Mouse (Mus musculus) heart, embryonic 13.5 days (tissue): ENCODE data around the gene Eno2. TPM values are rescaled to one million over a fixed set of nuclear protein-coding genes. Genes with fewer than 3 reads are reported as not detected.
A peak's percentile ranks its signal among the peaks of the same experiment; 100 is the strongest.
"Not testable (repeated sequence)": the region's sequence is repeated elsewhere in the genome, so short reads cannot be mapped to it uniquely, and the experiment has no call there.

ENCODE experiments used
- ATAC-seq: fragments of 200-750 bp; cut with Nextera tagmentation; 2 replicates; pipeline ENCODE4 v1.8.0; 2017; ENCODE audit warnings: moderate TSS enrichment; ENCODE audit not compliant: insufficient number of reproducible peaks, low FRiP score, low TSS enrichment; ENCODE audit errors: extremely low read depth
- H3K27ac ChIP-seq: fragments of 300-500 bp; sonication (generic); replicated peaks from 2 replicates; pipeline ENCODE4 v1.5.1; 2015; ENCODE audit warnings: moderate library complexity, mild to moderate bottlenecking, inconsistent platforms
- H3K27me3 ChIP-seq: fragments of 300-500 bp; sonication (generic); replicated peaks from 2 replicates; pipeline ENCODE4 v1.6.1; 2015; ENCODE audit warnings: mild to moderate bottlenecking, inconsistent platforms
- H3K36me3 ChIP-seq: fragments of 300-500 bp; sonication (generic); 2 replicates; pipeline ENCODE4 v1.6.1; 2015; ENCODE audit warnings: mild to moderate bottlenecking, inconsistent platforms
- H3K4me1 ChIP-seq: fragments of 300-500 bp; sonication (generic); 2 replicates; pipeline ENCODE4 v1.6.1; 2015; ENCODE audit warnings: inconsistent platforms
- H3K4me2 ChIP-seq: fragments of 300-500 bp; sonication (generic); 2 replicates; pipeline ENCODE4 v1.6.1; 2015; ENCODE audit warnings: inconsistent platforms, mild to moderate bottlenecking, moderate library complexity
- H3K4me3 ChIP-seq: fragments of 300-500 bp; sonication (generic); 2 replicates; pipeline ENCODE4 v1.5.1; 2015; ENCODE audit warnings: moderate library complexity, mild to moderate bottlenecking, inconsistent platforms
- H3K9ac ChIP-seq: fragments of 300-500 bp; sonication (generic); 2 replicates; pipeline ENCODE4 v1.6.1; 2015; ENCODE audit warnings: inconsistent platforms, mild to moderate bottlenecking, moderate library complexity
- H3K9me3 ChIP-seq: fragments of 300-500 bp; sonication (generic); 2 replicates; pipeline ENCODE4 v1.6.1; 2016; ENCODE audit warnings: inconsistent platforms
- WGBS: fragments of 180-500 bp; shearing (Covaris S2); methylation state at CpG from one replicate; pipeline ENCODE4 v1.1.7; 2015; ENCODE audit warnings: mixed read lengths; 5-methylcytosine and 5-hydroxymethylcytosine counted together
- polyA plus RNA-seq: library from polyadenylated mRNA; unstranded; fragments of >200 nt; fragmentation: Nextera tagmentation; extraction: Ambion mirVana; gene quantifications from 2 replicates; pipeline ENCODE4 v1.2.1, GENCODE M21; 2015

Eno2 gene
- polyA plus RNA-seq, 1 experiment from 2014 or later, result 4.6 TPM

- Histone ChIP-seq H3K9me3 (no peaks in the 10 kb centered on the region), H3K4me2 (peak overlapping the region; percentile 78), H3K36me3 (peaks cover 8% of the 10 kb centered on the region), H3K4me3 (peak overlapping the region; percentile 60), H3K27me3 (no peaks in the 10 kb centered on the region), H3K9ac (peak overlapping the region; percentile 80), H3K4me1 (peaks cover 46% of the 10 kb centered on the region), H3K27ac (peak overlapping the region; percentile 93)
- WGBS, result 2% methylated on average over 34 of the region's 34 CpGs
- ATAC-seq, result peak; percentile 82
Observed at GRCm38 (mm10) chr6:124805341-124806321, 36.2 kb upstream of the Eno2 start.

DNA sequence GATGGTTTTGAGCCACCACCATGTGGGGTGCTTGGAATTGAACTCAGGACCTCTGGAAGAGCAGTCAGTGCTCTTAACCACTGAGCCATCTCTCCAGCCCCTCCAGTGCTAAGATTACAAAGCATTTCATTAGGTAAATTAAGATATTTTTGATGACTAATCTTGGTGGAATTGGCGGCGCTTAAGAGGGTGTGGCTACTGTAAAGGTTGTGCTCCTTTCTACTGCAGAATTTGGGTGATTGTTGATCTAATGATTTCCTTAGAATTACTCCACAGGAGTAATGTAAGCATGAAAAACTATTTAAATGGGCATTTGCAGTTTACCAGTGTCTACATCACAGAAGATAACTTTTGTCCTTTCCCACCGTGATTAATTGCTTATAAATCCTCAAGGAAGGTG, 34.9 kb upstream of the Eno2 start:
- Histone ChIP-seq H3K27me3 (no peaks in the 10 kb centered on the region), H3K4me3 (no peak overlapping the region), H3K4me1 (peaks cover 34% of the 10 kb centered on the region), H3K4me2 (no peak overlapping the region; the same call in 1 of the 2 replicates), H3K36me3 (no peaks in the 10 kb centered on the region), H3K9ac (no peak overlapping the region), H3K9me3 (no peaks in the 10 kb centered on the region), H3K27ac (no peak overlapping the region; the same call in 1 of the 2 replicates)
- WGBS, result 78% methylated on average over 3 of the region's 3 CpGs
- ATAC-seq, result no peak

DNA sequence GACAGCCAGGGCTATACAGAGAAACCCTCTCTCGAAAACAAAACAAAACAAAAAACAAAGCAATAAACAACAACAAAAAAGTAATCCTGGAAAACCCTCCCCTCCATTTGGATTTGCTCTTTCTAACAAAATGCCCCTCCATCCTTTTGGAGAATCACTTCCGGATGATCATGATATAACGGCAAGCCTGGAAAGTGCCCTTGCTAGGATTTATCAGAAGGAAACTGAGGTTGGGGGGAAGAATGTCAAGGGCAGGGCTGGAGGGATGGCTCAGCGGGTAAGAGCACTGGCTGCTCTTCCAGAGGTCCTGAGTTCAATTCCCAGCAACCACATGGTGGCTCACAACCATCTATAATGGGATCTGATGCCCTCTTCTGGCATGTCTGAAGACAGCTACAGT, 34.2 kb upstream of the Eno2 start:
- 88% methylated on average over 4 of the region's 4 CpGs for WGBS

DNA sequence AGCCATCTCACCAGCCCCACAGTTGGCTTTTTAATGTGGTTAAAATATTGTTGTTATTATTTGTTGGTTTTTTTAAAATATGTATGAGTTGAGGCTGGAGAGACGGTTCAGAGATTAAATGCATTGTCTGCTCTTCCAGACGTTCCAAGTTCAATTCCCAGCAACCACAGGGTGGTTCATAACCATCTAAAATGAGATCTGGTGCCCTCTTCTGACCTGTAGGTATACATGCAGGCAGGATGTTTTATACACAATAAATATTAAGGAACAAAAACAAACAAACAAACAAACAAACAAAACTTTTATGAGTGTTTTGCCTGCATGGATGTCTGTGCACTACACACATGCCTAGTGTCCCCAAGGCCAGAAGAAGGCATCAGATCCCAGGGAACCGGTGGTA, 33.6 kb upstream of the Eno2 start:
- ATAC-seq, result no peak
- H3K9me3 ChIP-seq, result no peaks in the 10 kb centered on the region
- WGBS, result 78% methylated on average over 3 of the region's 3 CpGs
- H3K36me3 ChIP-seq, result no peaks in the 10 kb centered on the region
- peaks cover 31% of the 10 kb centered on the region for H3K4me1 ChIP-seq
- no peaks in the 10 kb centered on the region for H3K27me3 ChIP-seq
- no peak overlapping the region for H3K4me3 ChIP-seq
- no peak overlapping the region for H3K9ac ChIP-seq
- no peak overlapping the region for H3K27ac ChIP-seq
- H3K4me2 ChIP-seq, result no peak overlapping the region

More for the DNA sequence above, 34.2 kb upstream of the Eno2 start:
- not testable (repeated sequence) for H3K9me3 ChIP-seq, H3K4me2 ChIP-seq, H3K4me3 ChIP-seq, ATAC-seq, H3K36me3 ChIP-seq, H3K27me3 ChIP-seq, H3K9ac ChIP-seq, H3K27ac ChIP-seq
- H3K4me1 ChIP-seq, result peaks cover 34% of the 10 kb centered on the region

DNA sequence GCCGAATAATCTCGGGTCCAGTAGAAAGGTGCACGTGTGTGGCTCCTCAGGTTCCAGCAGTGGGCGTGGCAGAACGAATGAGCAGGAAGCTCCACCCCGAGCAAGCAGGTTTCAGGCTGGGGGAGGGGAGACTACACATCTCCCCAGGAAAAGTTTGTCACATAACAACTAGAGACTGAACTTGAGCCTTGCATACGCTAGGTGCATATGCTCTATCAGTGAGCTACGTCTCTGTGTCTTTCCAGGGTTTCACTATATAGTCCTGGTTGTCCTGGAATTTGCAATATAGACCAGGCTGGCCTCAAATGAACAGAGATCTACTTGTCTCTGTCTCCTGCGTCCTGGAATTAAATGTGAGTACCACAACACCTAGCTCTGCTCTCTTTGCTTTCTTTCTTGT, 32.9 kb upstream of the Eno2 start:
- H3K36me3 ChIP-seq, H3K9me3 ChIP-seq, H3K9ac ChIP-seq, H3K27me3 ChIP-seq, H3K27ac ChIP-seq, ATAC-seq: not testable (repeated sequence)
- Histone ChIP-seq H3K4me3 (peak overlapping the region; percentile 35), H3K4me2 (peak overlapping the region; percentile 60), H3K4me1 (peaks cover 25% of the 10 kb centered on the region)
- WGBS, result 15% methylated on average over 5 of the region's 9 CpGs

DNA sequence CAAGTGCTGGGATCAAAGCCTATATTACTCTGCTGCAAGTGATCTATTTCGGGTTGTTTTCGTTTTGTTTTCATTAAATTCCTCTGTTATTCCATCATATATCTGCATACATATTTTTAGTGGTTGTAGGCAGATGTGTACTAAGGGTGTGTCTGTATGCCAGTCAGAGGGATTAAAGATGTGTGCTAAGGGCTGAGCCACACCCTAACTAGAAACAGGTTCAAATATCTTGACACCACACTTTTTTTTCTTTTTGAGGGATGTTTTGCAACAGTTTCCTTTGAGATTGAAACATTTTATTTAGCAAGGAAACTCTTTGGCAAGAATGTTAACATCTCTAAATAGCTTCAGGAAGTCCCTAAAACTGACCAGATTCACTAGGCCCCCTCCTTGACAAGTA, 26.7 kb upstream of the Eno2 start:
- Histone ChIP-seq H3K9me3 (no peaks in the 10 kb centered on the region), H3K9ac (no peak overlapping the region), H3K27me3 (no peaks in the 10 kb centered on the region), H3K4me1 (no peaks in the 10 kb centered on the region), H3K27ac (no peak overlapping the region), H3K4me3 (no peak overlapping the region), H3K36me3 (no peaks in the 10 kb centered on the region), H3K4me2 (no peak overlapping the region)
- 85% methylated on average over 2 of the region's 2 CpGs for WGBS
- ATAC-seq, result no peak

DNA sequence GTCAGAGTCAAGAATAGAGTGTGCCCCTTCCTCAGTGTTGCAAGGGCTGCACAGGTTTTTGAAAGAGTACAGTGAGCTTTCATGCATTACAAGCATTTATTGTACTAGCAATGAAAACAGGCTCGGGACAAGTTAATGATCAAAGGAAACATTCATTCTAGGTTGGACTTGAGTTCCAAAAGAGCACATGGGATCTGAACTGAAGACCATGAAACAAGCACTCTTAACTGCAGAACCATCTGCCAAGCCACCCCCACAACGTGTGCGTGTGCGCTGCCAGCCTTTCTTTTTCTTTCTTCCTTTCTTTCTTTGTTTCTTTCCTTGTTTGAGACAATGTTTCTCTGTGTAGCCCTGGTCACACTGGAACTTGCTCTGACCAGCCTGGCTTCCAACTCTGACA, 26.3 kb upstream of the Eno2 start:
- H3K4me2 ChIP-seq, result no peak overlapping the region
- no peak overlapping the region for H3K4me3 ChIP-seq
- ATAC-seq, result no peak
- no peaks in the 10 kb centered on the region for H3K27me3 ChIP-seq
- no peak overlapping the region for H3K27ac ChIP-seq
- no peak overlapping the region for H3K9ac ChIP-seq
- H3K4me1 ChIP-seq, result no peaks in the 10 kb centered on the region
- WGBS, result 82% methylated on average over 4 of the region's 4 CpGs
- no peaks in the 10 kb centered on the region for H3K9me3 ChIP-seq
- no peaks in the 10 kb centered on the region for H3K36me3 ChIP-seq

DNA sequence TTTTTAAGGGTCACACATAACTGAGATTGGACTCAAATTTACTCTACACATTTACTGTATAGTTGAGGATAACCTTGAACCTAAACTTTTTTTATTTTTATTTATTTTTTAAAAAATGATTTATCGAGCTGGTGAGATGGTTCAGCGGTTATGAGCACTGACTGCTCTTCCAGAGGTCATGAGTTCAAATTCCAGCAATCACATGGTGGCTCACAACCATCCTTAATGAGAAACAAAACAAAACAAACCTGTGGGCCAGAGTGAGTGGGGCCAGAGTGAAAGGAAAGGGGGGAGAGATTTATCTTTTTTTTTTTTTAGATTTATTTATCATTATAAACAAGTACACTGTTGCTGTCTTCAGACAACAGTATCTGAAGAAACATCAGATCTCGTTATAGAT, 22.4 kb upstream of the Eno2 start:
- Histone ChIP-seq H3K4me2 (no peak overlapping the region), H3K27me3 (no peaks in the 10 kb centered on the region), H3K9me3 (no peaks in the 10 kb centered on the region), H3K9ac (no peak overlapping the region), H3K4me3 (no peak overlapping the region), H3K4me1 (peaks cover 3% of the 10 kb centered on the region; the same call in 1 of the 2 replicates), H3K27ac (no peak overlapping the region), H3K36me3 (no peaks in the 10 kb centered on the region)
- ATAC-seq, result no peak
- WGBS, result 76% methylated on average over 3 of the region's 3 CpGs

DNA sequence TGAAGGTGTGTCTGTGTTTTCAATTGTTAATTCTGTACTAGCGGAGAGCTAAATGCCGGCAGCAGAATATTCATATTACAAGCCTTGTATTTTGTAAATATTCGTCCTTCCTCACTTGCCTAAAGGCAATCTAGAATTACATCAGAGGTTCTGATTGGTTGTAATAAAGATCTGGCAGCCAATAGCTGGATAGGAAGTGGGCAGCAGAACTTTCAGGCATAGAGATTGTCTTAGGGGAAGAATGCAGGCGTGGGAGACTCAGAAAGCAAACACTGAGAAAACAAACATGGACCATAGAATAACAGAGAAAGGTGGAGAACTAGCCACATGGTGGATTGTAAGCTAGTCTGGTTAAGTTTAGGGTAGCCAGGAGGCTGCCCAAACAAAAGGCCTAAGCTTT, 20.6 kb upstream of the Eno2 start:
- H3K36me3 ChIP-seq, result no peaks in the 10 kb centered on the region
- no peak overlapping the region for H3K9ac ChIP-seq
- no peak for ATAC-seq
- H3K4me1 ChIP-seq, result peaks cover 3% of the 10 kb centered on the region; the same call in 1 of the 2 replicates
- no peak overlapping the region for H3K4me3 ChIP-seq
- no peak overlapping the region for H3K27ac ChIP-seq
- H3K9me3 ChIP-seq, result no peaks in the 10 kb centered on the region
- H3K27me3 ChIP-seq, result no peaks in the 10 kb centered on the region
- no peak overlapping the region for H3K4me2 ChIP-seq
- WGBS, result 59% methylated on average over 4 of the region's 4 CpGs

DNA sequence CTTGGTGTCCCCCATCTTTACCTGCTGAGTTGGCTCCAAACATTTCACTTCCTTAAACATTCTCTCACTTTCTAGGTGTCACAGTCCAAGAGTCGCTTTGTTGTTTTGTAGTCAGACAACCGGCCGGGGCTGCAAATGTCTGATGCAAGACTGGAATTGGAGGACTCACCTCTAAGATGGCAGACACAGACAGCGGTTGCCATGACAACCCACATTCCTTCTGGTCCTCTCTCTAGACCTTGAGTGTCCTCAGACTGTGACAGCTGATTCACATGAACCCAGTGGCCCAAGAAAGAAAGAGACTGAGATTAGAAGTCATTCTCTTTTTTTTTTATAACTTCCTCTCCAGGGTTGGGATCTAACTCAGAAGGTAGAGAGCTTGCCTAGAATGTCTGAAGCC, 20.0 kb upstream of the Eno2 start:
- no peaks in the 10 kb centered on the region for H3K27me3 ChIP-seq
- no peak overlapping the region for H3K27ac ChIP-seq
- no peak overlapping the region for H3K4me2 ChIP-seq
- H3K36me3 ChIP-seq, result no peaks in the 10 kb centered on the region
- peaks cover 3% of the 10 kb centered on the region; the same call in 1 of the 2 replicates for H3K4me1 ChIP-seq
- ATAC-seq, result no peak
- no peak overlapping the region for H3K9ac ChIP-seq
- no peak overlapping the region for H3K4me3 ChIP-seq
- H3K9me3 ChIP-seq, result no peaks in the 10 kb centered on the region
- 82% methylated on average over 4 of the region's 4 CpGs for WGBS

DNA sequence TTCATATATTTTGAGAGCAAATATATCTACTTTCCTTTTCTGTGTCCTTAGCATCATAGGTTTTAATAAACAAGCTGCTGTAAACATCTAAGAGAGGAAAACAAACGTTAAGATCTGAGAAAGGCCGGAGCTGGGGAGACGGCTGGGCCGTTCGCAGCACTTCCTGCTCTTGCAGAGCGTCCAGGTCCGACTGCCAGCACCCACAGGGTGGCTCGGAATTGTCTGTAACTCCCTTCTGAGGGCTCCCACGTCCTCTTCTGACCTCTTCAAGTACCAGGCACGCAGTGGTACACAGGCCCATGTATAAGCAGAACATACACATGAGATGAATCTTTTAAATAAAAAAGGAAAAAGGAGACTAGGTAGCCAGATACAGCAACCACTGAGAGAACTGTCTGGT, 18.2 kb upstream of the Eno2 start:
- no peak overlapping the region for H3K9ac ChIP-seq
- no peak overlapping the region for H3K4me2 ChIP-seq
- no peak overlapping the region for H3K4me3 ChIP-seq
- H3K27me3 ChIP-seq, result no peaks in the 10 kb centered on the region
- peaks cover 3% of the 10 kb centered on the region for H3K4me1 ChIP-seq
- no peak for ATAC-seq
- no peak overlapping the region for H3K27ac ChIP-seq
- WGBS, result 65% methylated on average over 10 of the region's 10 CpGs
- no peaks in the 10 kb centered on the region for H3K9me3 ChIP-seq
- H3K36me3 ChIP-seq, result no peaks in the 10 kb centered on the region
